ENCODE assay signal across 19 mouse cellular contexts in the genomic region with DNA sequence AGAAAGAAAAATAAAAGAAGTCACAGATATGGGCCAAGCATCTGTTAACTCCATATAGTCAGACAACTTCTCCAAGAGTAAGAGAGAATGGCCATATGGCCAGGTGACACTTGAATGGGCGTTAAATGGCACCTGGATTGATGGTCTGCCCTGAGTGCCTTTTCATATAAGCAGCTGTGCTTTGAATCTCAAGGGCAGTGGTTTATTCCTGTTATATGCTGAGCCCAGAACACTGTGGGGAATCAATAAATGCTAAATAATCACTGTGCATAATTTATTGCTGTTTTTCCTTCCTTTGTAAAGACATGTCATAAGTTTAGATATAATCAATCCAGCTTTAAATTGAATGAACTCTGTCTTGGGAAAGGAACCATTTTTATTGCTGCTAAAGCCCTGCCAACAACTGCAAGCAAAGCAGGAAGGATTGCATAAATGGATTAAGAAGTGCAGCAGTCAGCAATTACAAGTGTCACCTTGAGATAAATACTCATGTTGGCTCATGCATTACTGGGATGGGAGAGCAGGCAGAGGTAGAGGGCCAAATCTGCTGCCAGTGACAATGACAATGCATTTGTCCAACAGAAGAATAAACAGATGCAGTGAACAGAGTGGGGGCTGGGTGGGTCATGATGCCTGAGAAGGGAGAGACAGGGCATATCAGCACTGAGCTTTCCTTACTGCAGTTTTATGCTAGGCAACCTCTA.
A peak's percentile ranks its signal among the peaks of the same experiment; 100 is the strongest.
DNase-seq lines count a peak whose midpoint lies in the region; ATAC-seq and TF ChIP-seq lines count a peak whose summit lies in the region.
"Had no signal": no experiment of that assay in that cellular context is flagged by ENCODE, and none has a peak within 500 bp of the region (broad histone marks: within the 10 kb centered on the region; RNA-seq: fewer than 3 reads in every experiment).

No protein-coding gene starts in this region.

- TF ChIP-seq EP300 in stomach, postnatal 0 days (optimal IDR thresholded peaks at IDR 0.05) = no peak

- no peak overlapping the region for H3K4me2 ChIP-seq in hindbrain, postnatal 0 days (ENCODE audit: low read depth, low read length)
- H3K4me2 ChIP-seq in midbrain, embryonic 16.5 days (ENCODE audit: low read length) = no peak overlapping the region
- no peak overlapping the region for H3K4me2 ChIP-seq in stomach, postnatal 0 days (replicated peaks; ENCODE audit: low read depth)
- H3K4me2 ChIP-seq: embryonic facial prominence, embryonic 12.5 days; heart, embryonic 11.5 days; midbrain, embryonic 12.5 days had no signal

- TF ChIP-seq POLR2A in brain, embryonic 14.5 days (IDR thresholded peaks at IDR 0.05; ENCODE audit: borderline replicate concordance, extremely low read depth, insufficient read depth, insufficient read length, poor library complexity, severe bottlenecking) = no peak

- 56% methylated on average over 1 of the region's 1 CpGs for WGBS in hindbrain, postnatal 0 days
- 73% methylated on average over 1 of the region's 1 CpGs for WGBS in midbrain, embryonic 16.5 days
- WGBS in stomach, postnatal 0 days = 54% methylated on average over 1 of the region's 1 CpGs

- peak; percentile 29 for DNase-seq in brain, embryonic 14.5 days (ENCODE audit: low read depth)
- no peak for DNase-seq in hindbrain, postnatal 0 days (ENCODE audit: low spot score)
- no peak for DNase-seq in thymus, postnatal 36 days
- no peak for DNase-seq in T-cell, adult 2 months (ENCODE audit: low spot score)
- no peak for DNase-seq in stomach, postnatal 0 days (ENCODE audit: low spot score)
- DNase-seq: adrenal gland, postnatal 36 days; cerebellum, postnatal 36 days; gastrocnemius, postnatal 10 days; heart, postnatal 36 days; kidney, adult 9 months; layer of hippocampus, postnatal 36 days; right cerebral cortex, postnatal 25 days had no signal

- H3K9me3 ChIP-seq in hindbrain, postnatal 0 days (ENCODE audit: low read length) = no peaks in the 10 kb centered on the region
- no peaks in the 10 kb centered on the region for H3K9me3 ChIP-seq in midbrain, embryonic 16.5 days (replicated peaks; ENCODE audit: control insufficient read depth, low read length, poor library complexity, severe bottlenecking)
- no peaks in the 10 kb centered on the region for H3K9me3 ChIP-seq in stomach, postnatal 0 days (ENCODE audit: control insufficient read depth, low read length)
- H3K9me3 ChIP-seq: embryonic facial prominence, embryonic 12.5 days; midbrain, embryonic 12.5 days had no signal

- no peak overlapping the region for H3K9ac ChIP-seq in hindbrain, postnatal 0 days (replicated peaks; ENCODE audit: low read length)
- no peak overlapping the region for H3K9ac ChIP-seq in midbrain, embryonic 16.5 days (ENCODE audit: low read depth, low read length)
- H3K9ac ChIP-seq in stomach, postnatal 0 days (ENCODE audit: low read length) = no peak overlapping the region
- H3K9ac ChIP-seq: embryonic facial prominence, embryonic 12.5 days; liver, embryonic 14.5 days; midbrain, embryonic 12.5 days had no signal

- no peak overlapping the region for H3K27ac ChIP-seq in hindbrain, postnatal 0 days
- no peak overlapping the region; the same call in 1 of the 2 replicates for H3K27ac ChIP-seq in midbrain, embryonic 16.5 days (ENCODE audit: low read length)
- no peak overlapping the region for H3K27ac ChIP-seq in stomach, postnatal 0 days (replicated peaks)
- H3K27ac ChIP-seq: embryonic facial prominence, embryonic 12.5 days; liver, embryonic 14.5 days; midbrain, embryonic 12.5 days had no signal

- peak; percentile 73 for ATAC-seq in common myeloid progenitor, adult 5-6 weeks (replicated peaks; ENCODE audit: low read depth, poor library complexity, severe bottlenecking)
- ATAC-seq in hindbrain, postnatal 0 days = peak; percentile 59; the same call in 1 of the 2 replicates
- peak; percentile 45; the same call in 1 of the 2 replicates for ATAC-seq in midbrain, embryonic 16.5 days
- ATAC-seq in stomach, postnatal 0 days (ENCODE audit: low FRiP score, low TSS enrichment) = no peak
- ATAC-seq: lung, postnatal 0 days had no signal

- no peaks in the 10 kb centered on the region for H3K27me3 ChIP-seq in hindbrain, postnatal 0 days (ENCODE audit: insufficient read depth, low read length)
- no peaks in the 10 kb centered on the region for H3K27me3 ChIP-seq in midbrain, embryonic 16.5 days (ENCODE audit: control insufficient read depth, insufficient read depth, low read depth, low read length)
- no peaks in the 10 kb centered on the region for H3K27me3 ChIP-seq in stomach, postnatal 0 days (ENCODE audit: control insufficient read depth, insufficient read depth, low read length)
- H3K27me3 ChIP-seq: embryonic facial prominence, embryonic 12.5 days; midbrain, embryonic 12.5 days had no signal

- no peak for TF ChIP-seq CTCF in brain, embryonic 14.5 days (IDR thresholded peaks at IDR 0.05; ENCODE audit: borderline replicate concordance, extremely low read depth, insufficient read depth, insufficient read length)
- TF ChIP-seq CTCF in hindbrain, postnatal 0 days (IDR thresholded peaks at IDR 0.05; ENCODE audit: low read depth) = no peak
- TF ChIP-seq CTCF in stomach, postnatal 0 days (IDR thresholded peaks at IDR 0.05; ENCODE audit: low read depth) = no peak

- no peaks in the 10 kb centered on the region for H3K36me3 ChIP-seq in hindbrain, postnatal 0 days (ENCODE audit: insufficient read depth, low read length)
- H3K36me3 ChIP-seq in midbrain, embryonic 16.5 days (ENCODE audit: control insufficient read depth, insufficient read depth, low read length) = no peaks in the 10 kb centered on the region
- no peaks in the 10 kb centered on the region for H3K36me3 ChIP-seq in stomach, postnatal 0 days (ENCODE audit: control insufficient read depth, insufficient read depth, low read length)
- H3K36me3 ChIP-seq: embryonic facial prominence, embryonic 12.5 days; midbrain, embryonic 12.5 days had no signal

- no peak overlapping the region for H3K4me3 ChIP-seq in hindbrain, postnatal 0 days (ENCODE audit: low read length)
- no peak overlapping the region for H3K4me3 ChIP-seq in midbrain, embryonic 16.5 days (ENCODE audit: low read depth, low read length)
- no peak overlapping the region for H3K4me3 ChIP-seq in stomach, postnatal 0 days (ENCODE audit: low read depth, low read length)
- H3K4me3 ChIP-seq: embryonic facial prominence, embryonic 12.5 days; midbrain, embryonic 12.5 days had no signal

- H3K4me1 ChIP-seq in hindbrain, postnatal 0 days (ENCODE audit: insufficient read depth, low read length) = no peaks in the 10 kb centered on the region
- no peaks in the 10 kb centered on the region for H3K4me1 ChIP-seq in midbrain, embryonic 16.5 days (ENCODE audit: control insufficient read depth, insufficient read depth, low read length)
- no peaks in the 10 kb centered on the region for H3K4me1 ChIP-seq in stomach, postnatal 0 days (replicated peaks; ENCODE audit: control insufficient read depth, insufficient read depth)
- H3K4me1 ChIP-seq: embryonic facial prominence, embryonic 12.5 days; midbrain, embryonic 12.5 days had no signal
